Mouse (Mus musculus) c-Kit-positive CD71-negative TER-119-negative erythroid progenitor cells, embryonic 14.5 days (primary cell): Measurements from ENCODE around the gene Fam122c.
A peak's percentile ranks its signal among the peaks of the same experiment; 100 is the strongest.
"Not testable (repeated sequence)": the region's sequence is repeated elsewhere in the genome, so short reads cannot be mapped to it uniquely, and the experiment has no call there.

Experiments used
- DNase-seq: peaks from one replicate; pipeline ENCODE4 v3.0.0-alpha.2; 2013; ENCODE audit warnings: low read depth

Fam122c gene

GRCm38 (mm10) chrX:53273124-53273523 is at the start of gene Fam122c:
Fam122c (plus strand) TSS chrX:53273424.
- no peak for DNase-seq

DNA sequence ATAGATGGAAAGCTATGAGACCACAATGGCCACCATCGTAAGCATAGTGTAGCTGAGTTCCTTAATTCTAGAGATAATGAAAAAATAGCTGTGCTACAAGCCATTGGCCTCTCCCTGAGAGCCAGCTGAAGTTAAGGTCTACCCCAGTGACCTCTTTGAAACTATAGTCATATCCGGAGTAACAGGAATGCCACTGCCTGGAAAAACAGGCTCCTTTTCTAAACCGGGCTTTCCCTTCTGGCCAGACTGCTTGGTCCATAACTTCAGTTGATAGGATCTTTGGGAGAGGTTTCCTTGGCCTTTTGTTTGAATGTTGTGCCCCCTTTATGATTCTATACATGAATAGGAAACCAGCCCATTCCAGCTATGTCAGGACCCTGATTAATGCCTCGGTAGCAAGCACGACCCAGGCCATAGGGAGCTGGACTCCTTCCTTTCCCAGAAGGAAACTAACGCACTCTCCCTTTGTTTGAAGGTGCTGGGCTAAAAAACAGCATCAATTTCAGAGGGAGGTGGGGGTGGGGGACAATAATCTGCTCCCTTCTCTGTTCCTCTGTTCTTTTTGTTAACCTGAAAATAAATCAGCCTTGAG is 48.8 kb upstream of the Fam122c start:
- no peak for DNase-seq

DNA sequence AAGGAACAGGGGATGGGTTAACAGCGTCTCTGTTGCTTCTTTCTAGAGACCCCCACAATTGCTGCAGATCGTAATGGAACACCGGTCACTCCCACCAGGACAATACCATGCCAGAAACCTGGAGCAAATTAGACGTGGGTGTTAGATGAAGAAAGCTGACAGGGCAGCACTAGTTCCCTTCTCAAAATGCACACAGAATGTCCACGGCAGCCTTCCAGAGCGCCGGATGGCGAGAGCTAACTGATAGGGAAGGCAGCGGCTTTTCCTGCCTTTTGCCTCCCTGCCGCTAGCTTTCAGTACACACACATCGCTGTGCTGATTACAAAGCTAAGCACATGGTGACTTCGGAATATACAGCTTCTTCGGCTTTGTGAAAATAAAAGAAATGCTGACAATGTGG is 41.3 kb upstream of the Fam122c start:
- DNase-seq, result no peak

DNA sequence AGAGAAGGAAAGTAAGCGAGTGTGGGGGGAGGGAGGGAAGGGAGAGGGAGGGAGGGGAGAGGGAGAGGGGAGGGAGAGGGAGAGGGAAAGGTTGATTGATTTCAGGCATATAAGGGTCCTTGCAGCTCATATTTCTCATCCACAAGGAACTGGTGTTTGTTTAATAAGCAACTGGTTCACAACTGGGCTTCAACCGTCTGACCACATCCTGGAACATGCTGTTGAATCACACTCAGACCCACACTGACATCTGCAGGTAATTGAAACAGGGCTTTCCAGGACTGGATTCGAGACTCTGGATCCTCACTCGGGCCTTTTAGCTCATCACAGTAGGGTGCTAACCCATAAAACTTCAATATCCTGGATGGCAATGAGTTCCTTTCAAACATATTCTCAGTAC is 39.5 kb upstream of the Fam122c start:
- DNase-seq, result no peak

- no peak for DNase-seq
Measured at GRCm38 (mm10) chrX:53236404-53236803, 36.8 kb upstream of the Fam122c start.

DNA sequence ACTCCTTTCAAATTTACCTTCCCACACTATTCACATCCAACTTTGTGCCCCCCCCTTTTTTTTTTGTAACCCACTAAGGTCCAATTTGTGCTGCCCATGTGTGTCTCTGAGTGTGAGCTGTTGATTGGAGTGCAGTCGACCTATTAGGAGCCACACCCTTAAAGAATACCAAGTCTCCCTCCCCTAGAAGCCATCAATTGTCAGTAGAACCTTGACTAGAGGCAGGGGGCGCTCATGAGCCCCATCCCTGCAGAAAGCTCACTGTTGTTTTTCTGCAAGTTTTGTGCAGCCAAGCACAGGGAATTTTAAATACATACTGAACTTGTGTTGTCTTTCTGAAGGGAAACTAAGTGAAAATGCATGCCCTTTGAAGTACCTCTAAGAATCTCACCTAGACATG is 35.3 kb upstream of the Fam122c start:
- DNase-seq, result no peak

GRCm38 (mm10) chrX:53240011-53240410 is 33.2 kb upstream of the Fam122c start, which contains the start of gene Plac1:
Plac1 (minus strand) TSS chrX:53240111.
- DNase-seq, result no peak

- no peak for DNase-seq
Measured at GRCm38 (mm10) chrX:53255195-53255594, 18.0 kb upstream of the Fam122c start.

DNA sequence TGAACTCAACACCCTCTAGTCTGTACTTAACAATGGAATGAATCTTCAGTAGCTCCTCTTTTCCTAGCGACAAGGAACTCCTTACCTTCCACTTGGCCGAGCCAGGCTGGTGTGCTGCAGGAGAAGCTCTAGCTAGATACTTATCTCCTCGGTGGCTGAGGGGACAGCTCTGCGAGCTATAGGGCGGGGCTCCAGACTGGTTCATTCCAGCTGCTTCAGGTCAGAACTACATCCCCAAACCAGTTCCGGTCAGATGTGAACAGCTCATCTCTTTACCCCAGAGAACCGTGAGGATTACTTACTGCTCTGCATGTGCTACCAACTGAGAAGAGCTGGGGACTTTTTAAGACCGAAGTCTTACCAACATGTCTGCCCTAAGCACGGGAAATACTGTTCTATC is 7.0 kb upstream of the Fam122c start:
- DNase-seq, result no peak

GRCm38 (mm10) chrX:53268856-53269255 is 4.4 kb upstream of the Fam122c start:
- DNase-seq, result no peak

DNA sequence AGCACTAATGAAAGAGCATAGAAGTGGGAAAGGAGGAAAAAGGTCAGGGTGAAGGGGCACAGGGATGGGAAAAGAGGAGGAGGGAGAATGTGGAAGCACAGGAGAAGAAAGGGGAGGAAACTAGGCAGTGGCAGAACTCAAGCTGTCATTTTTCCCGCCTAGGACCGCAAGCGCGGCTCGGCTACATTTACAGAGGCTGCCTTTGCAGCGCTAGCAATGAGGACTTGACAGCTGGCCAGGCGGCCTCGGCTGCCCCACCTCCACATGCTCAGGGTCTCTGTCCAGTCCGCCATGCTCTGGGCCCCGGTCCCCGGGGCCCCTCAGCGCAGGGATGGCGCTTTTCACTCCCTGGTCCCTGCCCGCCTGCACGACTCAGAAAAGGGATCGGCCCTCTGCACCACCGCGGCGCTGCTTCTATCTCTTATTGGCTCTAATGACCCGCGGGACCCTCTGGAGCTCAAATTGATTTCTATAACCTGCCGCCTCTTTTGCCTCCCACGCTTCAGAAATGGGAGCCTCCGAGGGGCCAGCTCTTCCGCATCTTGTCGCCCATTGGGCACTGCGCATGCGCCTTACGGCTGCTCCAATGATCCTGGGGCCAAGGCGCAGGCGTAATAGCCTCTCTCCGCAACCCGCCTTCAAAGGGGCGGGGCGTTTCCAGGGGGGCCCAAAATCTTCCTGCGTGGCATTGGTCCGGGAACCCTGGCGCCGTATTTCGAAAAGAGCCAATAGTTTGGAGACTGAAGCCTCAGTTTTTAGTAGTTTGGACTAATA is 3.7 kb upstream of the Fam122c start, which contains the start of gene Fam122b:
Gene Fam122b, minus strand, starts transcription at position 517 of the 774 bp plus-strand sequence.
- DNase-seq, result peak; percentile 83

GRCm38 (mm10) chrX:53270063-53270432 is 3.2 kb upstream of the Fam122c start:
- DNase-seq, result no peak

- DNase-seq, result not testable (repeated sequence)
Measured at GRCm38 (mm10) chrX:53271628-53272027, 1.6 kb upstream of the Fam122c start.

DNA sequence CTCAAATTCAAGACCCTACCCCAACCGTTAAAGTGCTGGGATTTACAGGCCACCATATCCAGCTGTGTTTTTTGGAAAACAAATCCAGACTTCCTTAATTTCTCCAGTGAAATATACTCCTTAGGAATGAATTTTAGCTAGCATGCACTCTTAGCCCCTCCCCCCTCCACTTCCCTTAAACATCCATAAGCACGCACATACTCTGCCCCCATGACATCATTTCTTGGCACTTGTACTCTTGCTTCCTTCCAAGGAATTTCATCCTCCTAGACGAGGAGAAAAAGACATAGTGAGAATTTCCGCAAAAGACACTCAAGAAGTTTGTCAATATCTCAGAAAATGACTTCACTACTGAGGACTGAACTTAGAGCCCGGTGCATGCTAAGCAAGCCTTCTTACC is 14.7 kb downstream of the Fam122c start:
- DNase-seq, result no peak

GRCm38 (mm10) chrX:53320564-53320963 is 47.3 kb downstream of the Fam122c start:
- no peak for DNase-seq

GRCm38 (mm10) chrX:53321111-53321510 is 47.9 kb downstream of the Fam122c start:
- DNase-seq, result no peak

DNA sequence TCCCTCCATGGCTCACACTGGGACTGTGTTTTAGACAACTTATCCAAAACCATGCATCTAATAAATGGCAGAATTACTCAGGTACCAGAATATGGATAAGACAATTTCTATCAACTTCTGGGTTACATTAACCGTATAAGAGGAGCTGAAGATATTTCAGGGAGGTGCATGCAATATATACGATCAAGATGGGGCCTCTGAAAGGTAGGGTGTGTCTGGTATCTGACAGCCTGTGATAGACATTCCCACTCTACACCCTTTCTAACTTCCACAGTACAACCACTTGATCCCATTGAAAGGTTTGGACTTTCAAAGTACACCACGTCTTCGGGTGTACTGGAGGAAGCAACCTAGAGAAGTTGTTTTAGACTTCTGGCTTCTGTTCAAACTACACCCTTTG is 57.2 kb downstream of the Fam122c start:
- no peak for DNase-seq

- DNase-seq, result no peak
Measured at GRCm38 (mm10) chrX:53337355-53337754, 64.1 kb downstream of the Fam122c start.

- peak; percentile 33 for DNase-seq
Measured at GRCm38 (mm10) chrX:53341531-53341930, 68.3 kb downstream of the Fam122c start.

DNA sequence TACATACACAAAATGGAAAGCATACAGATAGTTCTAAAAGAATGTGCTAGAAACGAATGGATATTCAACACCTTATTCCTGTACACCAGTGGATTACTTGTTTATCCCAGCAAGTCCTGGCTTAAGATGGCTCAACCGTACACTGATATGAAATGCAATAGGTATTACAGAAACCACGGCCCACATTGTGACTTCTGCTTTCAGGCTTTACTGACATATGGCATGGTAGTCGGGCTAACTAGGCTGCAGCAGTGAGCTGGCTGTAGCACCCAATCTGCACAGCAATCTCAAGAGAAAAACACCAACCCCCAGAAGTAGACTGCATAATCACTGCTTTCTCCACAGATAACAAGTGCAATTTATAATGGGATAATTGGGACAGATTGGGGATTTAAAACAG is 75.2 kb downstream of the Fam122c start:
- DNase-seq, result no peak

DNA sequence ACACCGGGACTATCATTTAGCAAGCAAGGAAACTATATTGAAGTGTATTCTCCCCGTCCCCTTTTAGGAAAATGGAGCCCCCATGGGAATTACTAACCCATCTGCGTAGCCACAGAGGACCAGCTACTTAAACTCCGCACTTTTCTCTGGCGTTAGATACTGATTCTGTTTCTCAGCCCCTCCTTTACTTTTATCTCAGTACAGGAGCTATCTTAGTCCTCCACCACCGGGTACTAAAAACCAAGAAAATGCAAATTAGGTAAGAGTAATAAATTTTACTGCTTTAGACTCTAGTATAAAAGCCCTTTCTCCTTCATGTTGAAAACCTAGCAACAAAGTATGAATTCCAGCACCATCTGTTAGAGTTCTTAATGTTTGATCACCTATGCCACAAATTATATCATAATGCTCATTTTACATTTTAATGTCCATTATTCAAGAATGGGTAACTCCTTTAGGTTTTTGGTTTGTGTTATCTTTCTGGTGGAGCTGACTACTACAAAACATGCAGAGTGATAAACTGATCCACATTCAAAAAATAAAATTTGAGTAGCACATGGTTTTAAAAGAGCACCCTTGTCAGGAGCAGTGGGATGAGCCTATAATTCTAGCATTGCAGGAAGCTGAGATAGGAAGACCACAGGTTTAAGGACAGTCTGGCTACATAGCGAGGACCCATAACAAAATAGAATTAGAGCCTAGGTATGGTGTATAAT is 91.6 kb downstream of the Fam122c start:
- DNase-seq, result no peak

GRCm38 (mm10) chrX:53369534-53370365 is 96.5 kb downstream of the Fam122c start:
- DNase-seq, result peak; percentile 33
